Mouse (Mus musculus): ENCODE data around the gene Usf1.

Usf1 gene

DNA sequence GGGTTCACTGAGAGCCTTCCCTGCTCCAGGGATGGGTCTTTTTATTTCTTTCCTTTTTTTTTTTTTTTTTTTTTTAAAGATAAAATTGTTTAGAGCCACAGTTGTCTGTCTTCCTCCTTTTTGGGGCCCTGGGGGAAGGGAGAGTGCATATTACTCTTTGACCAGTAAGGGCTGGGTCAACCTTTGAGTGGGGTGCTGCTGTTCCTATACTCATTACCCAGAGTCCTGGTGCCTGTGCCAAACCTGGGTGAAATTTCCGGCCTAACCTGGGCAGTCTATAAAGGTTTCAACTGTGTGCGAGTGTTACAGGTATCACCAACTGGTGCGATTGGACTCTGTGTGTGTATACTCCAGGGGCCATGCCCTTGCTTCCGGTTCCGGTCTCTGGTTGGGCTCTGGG lies 7.5 kb downstream of the Usf1 start, which contains the start of gene Tstd1:
Gene Tstd1, plus strand, starts transcription at position 213 of the 400 bp plus-strand sequence.
- no peak for DNase-seq (ENCODE audit: low read depth, low spot score)

DNA sequence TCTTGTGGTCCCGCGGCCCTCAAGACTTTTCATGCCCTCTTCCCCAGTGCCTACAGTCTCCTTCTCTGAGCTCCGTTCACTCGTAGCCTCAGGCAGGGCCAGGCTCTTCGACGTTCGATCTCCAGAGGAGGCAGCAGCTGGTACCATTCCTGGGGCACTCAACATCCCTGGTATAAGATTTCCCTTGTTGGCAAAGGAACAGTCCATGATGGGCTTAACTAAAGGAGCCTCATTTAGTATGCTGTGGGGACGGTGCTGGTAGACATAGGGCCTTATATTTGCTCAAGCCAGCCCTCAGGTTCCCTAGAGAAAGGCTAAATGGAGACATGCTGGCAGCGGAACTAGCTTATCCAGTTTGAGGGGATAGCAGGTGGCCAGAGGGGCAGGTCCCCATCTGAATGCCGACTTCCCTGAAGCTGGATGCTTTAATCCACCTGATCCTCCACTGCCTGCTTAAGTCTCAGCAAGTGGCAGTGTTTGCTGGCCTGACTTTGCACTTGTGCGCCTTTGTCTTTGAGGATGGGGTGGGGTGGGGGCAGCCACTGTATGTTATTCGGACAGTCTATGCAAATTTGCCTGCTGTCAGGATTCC lies 8.3 kb downstream of the Usf1 start:
- no peak for DNase-seq (ENCODE audit: low read depth, low spot score)

DNA sequence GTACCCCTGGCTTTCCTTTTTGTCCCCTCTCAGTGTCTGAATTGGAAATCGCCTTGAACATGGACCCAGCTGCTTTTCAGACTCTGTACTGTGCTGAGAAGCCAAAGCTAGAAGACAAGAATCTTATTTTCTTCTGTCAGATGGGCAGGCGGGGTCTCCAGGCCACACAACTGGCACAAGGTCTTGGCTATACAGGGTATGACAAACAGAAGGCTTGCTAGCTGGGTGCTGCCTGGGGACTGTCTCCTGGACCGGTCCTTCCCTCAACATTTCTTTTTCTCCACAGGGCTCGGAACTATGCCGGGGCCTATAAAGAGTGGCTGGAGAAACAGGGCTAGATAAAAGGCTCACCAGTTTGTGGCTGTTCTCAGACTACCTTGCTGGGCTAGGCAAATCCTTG lies 8.8 kb downstream of the Usf1 start:
- DNase-seq (ENCODE audit: low read depth, low spot score), result no peak

DNA sequence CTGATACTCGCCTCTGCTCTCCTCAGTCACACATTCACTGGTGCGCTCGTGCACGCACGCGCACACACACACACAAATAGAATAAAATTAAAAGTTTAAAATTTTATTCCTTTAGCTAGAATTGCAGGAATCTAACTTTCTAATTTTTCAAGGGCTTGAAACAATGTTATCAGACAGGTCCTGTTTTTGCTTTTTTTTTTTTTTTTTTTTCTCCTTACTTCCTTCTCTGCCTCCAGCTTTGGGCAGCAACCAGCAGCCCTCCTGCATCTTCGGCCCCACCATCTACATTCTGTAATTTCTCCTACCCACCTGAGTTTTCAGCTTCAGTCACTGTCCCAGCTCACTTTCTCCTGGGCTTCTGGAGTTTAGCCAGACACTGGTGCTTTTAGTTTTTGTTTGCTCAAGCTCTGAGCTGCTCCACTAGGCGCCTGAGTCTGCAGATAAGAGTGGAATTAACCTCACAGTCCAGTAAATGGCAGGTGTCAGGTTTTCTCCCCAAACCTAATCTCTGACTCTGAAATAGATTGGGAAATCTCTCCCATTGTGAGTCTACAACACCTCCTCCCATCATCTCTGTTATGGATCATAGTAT lies 11.5 kb downstream of the Usf1 start:
- DNase-seq (ENCODE audit: low read depth, low spot score), result no peak

DNA sequence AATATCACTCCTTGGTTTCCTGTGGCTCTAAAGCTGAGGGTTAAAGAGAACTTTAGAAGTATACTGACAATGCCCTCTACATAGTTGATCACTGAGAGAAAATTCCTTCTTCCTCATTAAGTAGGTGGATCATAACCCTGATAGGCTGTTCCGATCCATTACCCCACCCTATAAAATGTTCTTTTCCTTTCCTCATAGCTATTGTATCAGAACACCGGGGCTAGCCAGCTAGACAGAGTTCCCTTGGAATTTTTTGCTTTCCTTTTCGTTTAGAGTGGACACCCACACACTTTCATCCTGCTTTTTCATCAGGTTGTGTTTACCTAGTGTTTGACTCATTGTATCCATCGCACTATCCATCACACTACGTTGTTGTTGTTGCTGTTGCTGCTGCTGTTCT lies 13.5 kb downstream of the Usf1 start:
- DNase-seq (ENCODE audit: low read depth, low spot score), result no peak

DNA sequence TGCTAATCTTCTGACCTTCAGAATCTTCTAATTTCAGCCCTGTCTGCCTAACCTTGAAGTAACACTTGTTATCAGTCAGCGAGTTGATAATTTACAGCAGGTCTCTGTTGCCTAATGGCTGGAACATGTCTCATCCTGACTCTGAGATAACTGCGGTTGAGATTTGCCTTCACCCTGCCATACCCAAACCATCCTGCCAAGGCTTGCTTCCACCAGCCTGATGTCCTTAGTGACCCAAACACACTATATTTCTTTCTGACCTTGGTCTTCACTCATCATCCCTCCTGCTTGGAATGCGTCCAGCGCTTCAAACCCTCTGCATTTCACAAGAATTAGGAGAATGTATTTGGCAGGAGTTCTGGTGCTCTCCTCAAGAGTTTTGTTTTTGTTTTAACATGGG lies 14.0 kb downstream of the Usf1 start:
- DNase-seq (ENCODE audit: low read depth, low spot score), result no peak

DNA sequence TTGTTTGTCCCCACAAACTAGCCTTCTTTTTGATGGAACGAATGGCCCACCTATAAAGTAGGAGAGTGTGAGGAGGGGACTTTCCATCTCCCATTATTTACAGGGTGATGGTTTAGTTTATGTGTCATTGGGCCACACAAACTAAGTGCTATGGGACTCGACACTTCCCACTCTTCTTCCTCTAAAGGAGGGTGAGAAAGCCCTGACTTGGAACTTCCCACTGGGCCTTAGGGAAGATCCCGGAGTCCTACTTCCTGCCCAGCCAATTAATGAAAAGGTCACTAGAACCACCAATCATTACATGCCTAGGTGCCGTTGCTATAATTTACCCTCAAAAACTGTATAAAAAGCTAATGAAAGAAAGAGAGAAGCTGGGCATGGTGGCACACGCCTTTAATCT lies 21.0 kb downstream of the Usf1 start:
- DNase-seq (ENCODE audit: low read depth, low spot score), result no peak

DNA sequence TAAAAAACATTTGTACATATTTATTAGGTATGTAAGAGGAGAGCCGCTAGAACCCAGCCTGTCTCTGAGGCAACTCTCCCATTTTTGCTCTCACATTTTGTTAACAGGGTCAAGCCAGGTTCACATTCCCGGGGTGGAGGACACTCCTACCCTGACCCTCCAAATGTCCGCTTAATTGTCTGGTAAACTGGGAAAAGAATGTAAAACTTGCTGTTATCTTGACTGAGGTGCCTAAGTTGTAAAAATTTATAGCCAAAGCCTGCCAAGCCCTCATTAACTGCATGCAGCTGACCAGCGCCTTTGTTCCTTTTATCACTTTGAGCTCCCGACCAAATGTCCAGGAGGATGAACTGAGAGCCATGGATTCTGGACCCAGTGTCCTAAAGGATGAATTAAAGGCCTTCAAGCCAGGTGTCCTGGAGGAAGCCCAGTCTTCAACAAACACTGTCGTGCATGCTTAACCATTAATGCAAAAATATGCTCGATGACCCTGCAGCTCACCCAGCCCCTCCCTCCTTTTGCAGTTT lies 24.2 kb downstream of the Usf1 start:
- DNase-seq (ENCODE audit: low read depth, low spot score), result peak; percentile 51

DNA sequence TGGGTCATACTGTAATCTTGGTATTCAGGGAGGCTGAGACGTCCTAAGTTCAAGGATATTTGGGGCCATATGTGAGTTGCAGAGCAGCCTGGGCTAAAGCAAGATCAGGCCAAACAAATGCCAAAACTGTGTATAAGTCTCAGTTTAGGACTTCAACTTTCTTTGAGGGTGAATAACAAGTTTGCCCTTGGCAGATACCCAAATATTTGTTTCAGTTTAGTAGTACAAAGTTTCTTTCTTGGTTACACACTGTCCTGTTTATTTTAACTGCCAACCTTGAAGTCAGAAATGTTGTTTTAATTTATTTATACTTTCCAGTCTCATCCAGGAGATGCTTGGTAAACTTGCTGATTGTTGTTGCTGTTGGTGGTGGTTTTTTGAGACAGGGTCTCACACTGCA lies 24.9 kb downstream of the Usf1 start:
- DNase-seq (ENCODE audit: low read depth, low spot score), result no peak

DNA sequence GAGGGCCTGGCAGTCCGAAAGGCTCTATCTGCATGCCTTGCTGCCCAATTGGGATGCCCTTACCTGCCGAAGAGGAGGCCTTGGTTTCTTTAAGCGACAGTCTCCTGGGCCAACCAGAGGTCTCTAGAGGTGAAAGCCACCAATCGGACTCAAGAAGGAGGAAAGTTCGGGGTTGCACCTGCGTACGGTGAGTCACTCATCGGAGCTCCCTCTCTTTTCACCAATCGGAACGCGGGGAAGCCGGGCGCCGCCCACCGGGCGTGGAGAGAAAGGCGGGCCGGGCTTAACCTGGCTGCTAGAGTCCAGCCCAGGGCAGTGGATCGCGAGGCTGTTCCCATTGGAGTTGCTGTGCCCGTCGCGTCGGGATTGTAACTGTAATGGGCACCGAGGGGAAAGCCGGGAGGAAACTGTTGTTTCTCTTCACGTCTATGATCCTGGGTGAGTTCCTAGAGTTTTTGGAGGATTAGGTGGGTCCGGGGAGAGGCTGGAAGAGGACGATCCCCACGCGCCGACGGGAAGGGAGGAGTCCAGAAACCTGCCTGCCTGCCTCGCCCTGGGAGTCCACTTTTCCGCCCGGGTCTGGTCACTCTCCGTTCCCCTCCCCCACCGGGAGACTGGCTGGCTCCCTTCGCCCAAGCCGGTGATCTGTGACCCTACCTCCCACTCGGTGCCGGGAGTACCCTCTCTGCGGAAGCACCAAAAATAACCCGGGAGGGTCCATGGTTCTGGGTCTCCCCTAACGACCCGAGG lies 26.3 kb downstream of the Usf1 start, which contains the start of gene F11r:
Gene F11r, plus strand, starts transcription at position 272 of the 750 bp plus-strand sequence.
- peak; percentile 66 for DNase-seq (ENCODE audit: low read depth, low spot score)

DNA sequence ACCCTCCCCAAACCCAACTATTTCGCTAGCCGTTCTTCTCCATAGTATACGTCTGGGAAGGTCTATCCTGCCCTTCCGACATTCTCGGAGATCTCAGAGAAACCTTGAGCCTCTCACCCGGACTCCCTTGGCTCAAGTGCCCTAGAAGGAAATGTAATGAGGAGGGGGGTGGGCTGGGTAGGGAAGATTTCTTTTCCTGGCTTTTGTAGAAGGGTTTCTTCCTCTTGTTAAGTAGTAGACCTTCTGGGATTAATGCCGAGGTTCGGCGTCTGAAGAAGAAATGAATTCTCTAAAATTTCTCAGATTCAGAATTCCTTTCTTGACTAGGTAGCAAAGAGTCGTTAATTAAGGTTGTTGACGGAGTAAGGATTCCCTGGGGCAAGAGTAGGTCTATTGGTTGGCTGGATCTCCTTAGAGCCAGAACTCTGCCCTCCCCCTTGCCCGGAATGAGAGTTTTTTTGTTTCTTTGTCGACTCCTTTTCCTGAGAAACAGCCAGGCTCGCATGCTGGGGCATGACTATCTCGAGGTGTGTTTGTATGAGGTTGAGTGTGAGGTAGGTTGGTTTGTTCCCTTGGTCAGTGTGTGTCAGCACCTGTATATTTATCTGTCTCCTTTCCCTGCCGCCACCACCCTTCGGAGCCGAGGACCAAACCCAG lies 27.0 kb downstream of the Usf1 start:
- no peak for DNase-seq (ENCODE audit: low read depth, low spot score)

DNA sequence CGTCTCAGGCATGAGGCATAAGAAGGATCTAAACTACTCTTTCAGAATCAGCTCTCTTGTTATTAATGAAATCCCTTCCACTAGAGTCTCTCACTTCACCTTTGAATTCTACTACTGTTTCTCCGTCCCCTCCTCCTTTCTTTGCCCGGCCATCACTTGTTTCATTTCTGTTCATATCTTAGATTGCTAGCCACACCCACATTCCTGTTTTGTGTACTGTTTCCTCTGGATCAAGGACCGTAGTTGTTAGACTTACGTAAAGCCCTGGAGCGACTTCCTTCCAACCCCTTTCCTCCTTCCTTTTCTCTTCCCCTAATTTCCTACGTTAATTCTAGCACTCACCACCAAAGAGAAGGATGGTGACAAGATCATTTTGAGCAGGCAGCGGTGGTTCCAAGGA lies 28.0 kb downstream of the Usf1 start:
- no peak for DNase-seq (ENCODE audit: low read depth, low spot score)

DNA sequence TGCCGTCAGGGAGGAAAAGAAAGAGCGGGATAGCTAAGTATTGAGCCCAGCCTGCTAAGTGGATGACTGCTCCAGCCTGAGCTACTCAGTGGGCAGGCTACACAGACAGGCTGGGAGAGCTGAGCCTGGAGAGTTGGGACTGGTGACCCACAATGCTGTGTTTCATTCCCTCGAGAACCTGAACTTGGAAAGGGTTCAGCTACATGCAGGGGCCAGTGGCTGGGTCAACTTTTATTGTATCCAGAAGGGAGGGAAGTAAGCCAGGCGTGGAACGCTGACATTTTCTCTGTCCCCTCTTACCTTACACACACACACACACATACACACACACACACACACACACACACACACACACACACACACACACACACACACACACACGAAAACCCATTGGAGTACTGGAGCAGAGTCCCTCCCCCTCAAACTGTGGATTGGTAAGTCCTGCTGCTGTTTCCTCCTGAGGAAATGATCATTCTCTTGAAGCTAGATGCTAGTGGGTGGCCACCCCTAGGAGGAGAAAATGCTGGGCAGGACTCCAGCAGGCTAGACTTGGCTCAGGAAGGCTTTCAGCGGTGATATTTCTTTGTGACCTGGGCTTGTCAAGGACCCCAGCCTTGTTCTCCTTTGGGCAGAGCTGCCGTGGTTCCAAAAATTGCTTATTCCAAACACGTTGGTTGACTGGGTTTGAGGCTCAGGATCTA lies 29.1 kb downstream of the Usf1 start:
- no peak for DNase-seq (ENCODE audit: low read depth, low spot score)

DNA sequence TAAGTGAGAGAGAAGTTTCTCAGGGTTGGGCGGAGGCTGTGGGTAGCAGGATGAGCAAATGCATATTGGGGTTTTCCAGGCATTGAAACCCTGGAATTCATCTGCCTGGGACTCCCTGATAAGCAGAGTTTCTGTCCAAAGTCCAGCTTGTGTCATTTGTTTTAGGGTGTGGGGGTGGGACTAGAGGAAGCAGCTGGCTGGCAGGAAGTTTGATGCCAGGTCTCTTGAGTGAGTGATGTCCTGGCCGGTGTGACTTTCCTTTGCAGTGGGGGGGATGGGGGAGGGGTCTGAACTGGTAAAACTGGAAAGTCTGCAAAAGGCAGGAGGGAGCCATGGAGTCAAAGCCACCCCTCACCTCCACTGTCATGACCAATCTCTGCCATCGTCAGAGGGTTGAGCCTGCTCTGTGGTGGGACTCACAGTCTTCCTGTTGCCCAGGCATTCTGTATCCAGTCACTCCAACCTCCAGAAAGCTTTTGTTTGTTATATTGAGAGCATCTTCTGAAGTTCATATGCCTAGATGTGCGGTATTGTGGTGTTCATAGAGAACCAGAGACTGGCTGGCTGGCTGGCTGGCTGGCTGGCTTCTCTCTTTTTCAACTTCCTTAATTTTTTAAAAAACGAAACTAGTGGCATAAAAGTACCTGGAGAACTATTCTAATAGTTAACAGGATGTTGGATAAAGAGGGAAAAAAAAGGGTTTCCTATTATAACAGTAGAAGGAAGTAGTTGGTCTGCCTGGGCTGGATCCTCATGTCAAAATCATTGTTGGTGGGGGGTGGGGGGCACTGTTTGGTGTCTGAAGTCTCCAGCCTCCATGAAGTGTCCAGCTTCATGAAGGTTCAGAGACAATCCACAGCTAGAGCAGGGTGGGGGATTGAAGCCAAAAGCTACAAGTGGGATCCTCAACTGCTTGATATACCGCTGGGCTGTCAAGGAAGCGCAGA lies 30.6 kb downstream of the Usf1 start:
- peak; percentile 31 for DNase-seq (ENCODE audit: low read depth, low spot score)

DNA sequence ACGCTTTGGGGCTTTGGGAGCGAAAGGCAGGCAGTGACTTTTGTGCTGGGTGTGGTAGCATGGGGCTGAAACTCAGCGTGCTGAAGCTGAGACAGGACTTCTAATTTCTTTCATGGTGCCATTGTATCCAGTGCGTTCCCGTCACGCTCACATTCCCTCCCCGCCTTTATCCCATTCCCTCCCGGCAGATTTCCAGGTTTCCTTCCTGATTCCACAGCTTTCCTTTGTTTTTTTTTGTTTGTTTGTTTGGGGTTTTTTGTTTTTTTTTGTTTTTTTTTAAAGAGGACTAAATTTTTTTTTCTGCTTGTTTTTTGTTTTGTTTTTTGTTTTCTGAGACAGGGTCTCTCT lies 31.3 kb downstream of the Usf1 start:
- no peak for DNase-seq (ENCODE audit: low read depth, low spot score)

DNA sequence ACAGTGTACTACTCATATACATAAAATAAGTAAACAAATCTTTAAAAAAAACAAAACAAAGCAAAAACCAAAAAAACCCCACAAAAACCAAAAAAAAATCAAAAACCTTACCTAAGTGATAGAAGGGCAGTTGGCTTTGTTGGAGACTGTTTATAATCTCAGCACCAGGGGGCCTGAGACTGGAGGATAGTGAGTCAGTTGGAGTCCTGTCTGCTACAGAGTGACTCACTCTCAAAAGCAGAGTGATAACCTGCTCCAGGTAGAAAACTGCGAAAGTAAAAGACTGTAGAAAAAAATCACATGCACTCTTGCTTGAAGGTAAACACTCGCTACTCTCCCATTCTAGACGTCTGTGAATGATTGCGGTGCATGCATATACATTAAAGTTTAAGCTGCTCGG lies 33.9 kb downstream of the Usf1 start:
- no peak for DNase-seq (ENCODE audit: low read depth, low spot score)

DNA sequence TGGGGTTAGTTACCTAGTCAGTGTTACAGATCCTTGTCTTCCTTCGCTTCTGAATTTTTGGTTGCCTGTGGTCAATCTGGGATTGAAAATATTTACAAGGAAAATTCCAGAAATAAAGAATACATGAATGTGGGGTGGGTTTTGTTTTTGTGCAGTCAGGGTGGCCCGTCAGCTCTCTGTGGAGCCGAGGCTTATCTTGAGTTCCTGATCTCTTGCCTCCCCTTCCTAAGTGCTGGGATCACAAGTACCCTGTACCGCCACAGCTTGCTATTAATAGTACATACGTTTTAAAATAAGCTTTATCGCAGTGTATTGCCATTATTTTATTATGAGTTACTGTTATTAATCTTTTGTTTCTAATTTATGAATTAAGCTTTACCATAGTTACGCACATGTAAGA lies 35.7 kb downstream of the Usf1 start:
- no peak for DNase-seq (ENCODE audit: low read depth, low spot score)

DNA sequence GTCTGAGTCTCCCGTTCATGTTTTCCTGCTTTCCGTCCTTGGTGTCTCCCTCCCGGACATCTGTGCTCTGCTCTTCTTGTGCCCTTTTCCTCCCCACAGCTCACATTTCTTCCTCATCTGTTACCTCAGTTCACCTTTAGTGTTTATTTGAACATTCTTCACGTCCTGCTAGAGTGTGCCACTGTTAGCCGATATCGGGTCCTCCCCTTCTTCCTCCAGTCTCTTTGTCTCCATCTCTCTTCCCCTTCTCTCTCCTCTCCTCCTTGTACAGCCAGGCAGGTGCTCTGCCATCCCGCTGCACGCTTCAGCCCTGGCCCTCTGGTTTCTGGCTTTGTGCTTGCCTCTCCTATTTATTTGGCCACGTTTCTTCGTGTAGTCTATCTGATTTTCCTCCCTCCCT lies 36.6 kb downstream of the Usf1 start:
- no peak for DNase-seq (ENCODE audit: low read depth, low spot score)

DNA sequence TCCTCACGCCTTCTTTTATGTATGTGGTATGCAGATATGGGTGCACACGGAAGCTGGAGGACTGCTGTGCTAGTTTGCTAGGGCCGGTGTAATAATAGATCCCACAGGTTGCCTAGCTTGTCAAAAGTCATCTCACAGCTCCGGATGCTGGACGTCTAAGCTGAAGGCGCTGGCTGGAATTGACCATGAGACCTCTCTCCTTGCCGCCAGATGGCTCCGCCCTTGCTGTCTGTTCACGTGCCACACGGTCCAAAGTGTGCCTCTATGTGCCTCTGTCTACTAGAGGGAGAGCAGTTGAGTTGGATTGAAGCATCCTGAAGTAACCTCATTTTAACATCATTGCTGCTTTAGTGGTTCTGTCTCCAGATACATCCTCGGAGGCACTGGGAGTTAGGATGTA lies 38.9 kb downstream of the Usf1 start:
- no peak for DNase-seq (ENCODE audit: low read depth, low spot score)

DNA sequence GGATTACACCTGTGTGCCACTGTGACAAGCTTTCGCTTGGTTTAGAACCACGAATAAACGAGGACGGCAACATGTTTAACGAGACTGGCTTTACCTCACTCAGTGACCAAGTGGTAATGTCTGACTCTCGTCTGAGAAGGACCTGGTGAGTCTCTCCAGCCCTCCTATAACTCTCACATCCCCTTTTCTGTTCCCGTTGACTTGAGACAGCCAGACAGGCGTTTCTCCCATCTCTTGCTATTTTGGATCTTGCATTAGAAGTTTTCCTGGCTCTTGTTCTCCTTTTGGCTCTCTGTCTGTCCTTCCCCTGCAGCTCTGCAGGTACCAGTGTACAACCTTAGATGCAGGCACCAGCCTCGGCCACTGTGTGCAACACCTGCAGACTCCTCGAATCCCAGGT lies 39.9 kb downstream of the Usf1 start:
- DNase-seq (ENCODE audit: low read depth, low spot score), result no peak

DNA sequence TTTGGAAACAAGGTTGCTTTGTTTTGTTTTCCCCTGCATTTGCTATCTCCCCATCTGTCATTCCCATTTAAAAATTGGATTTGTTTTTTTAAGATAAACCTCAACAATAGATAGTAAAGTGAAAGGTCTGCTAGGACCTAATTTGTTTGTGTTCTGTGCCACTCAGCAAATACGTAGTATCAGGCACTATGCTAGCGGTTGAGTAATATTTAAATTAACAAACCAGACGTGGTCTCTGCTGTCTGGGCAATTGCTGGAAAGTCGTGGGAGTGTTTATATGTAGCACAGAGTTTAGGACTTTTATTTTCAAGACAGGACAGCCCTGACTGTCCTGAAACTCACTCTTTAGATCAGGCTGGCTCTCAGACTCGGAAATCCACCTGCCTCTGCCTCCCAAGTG lies 41.4 kb downstream of the Usf1 start:
- DNase-seq (ENCODE audit: low read depth, low spot score), result no peak

Measured in mesoderm, embryonic 11.5 days (tissue).